9 mouse cellular contexts compared by ENCODE assay signal in genomic region chr8:62952481-62952880, GRCm38 (mm10). TPM values are rescaled to one million over a fixed set of nuclear protein-coding genes. Genes with fewer than 3 reads are reported as not detected.
DNase-seq lines count a peak whose midpoint lies in the region; ATAC-seq and TF ChIP-seq lines count a peak whose summit lies in the region.
"Had no signal": no experiment of that assay in that cellular context is flagged by ENCODE, and none has a peak within 500 bp of the region (broad histone marks: within the 10 kb centered on the region; RNA-seq: fewer than 3 reads in every experiment).

No protein-coding gene starts in this region.

- WGBS in lung, embryonic 14.5 days, result 8% methylated on average over 3 of the region's 3 CpGs
- 11% methylated on average over 3 of the region's 3 CpGs for WGBS in limb, embryonic 12.5 days
- WGBS in stomach, embryonic 16.5 days, result 16% methylated on average over 3 of the region's 3 CpGs

- H3K9me3 ChIP-seq in lung, embryonic 14.5 days (ENCODE audit: low read depth, low read length), result no peaks in the 10 kb centered on the region
- H3K9me3 ChIP-seq in limb, embryonic 12.5 days, result no peaks in the 10 kb centered on the region
- no peaks in the 10 kb centered on the region for H3K9me3 ChIP-seq in stomach, embryonic 16.5 days (replicated peaks; ENCODE audit: control insufficient read depth, low read length)

- peaks cover 6% of the 10 kb centered on the region for H3K27me3 ChIP-seq in lung, embryonic 14.5 days (ENCODE audit: insufficient read depth, low read length)
- H3K27me3 ChIP-seq in limb, embryonic 12.5 days, result 0 out of 2 replicates have a peak, but pooled peaks cover 4% of the 10 kb centered on the region
- H3K27me3 ChIP-seq in stomach, embryonic 16.5 days (ENCODE audit: control insufficient read depth, insufficient read depth, low read length), result peaks cover 3% of the 10 kb centered on the region; the same call in 1 of the 2 replicates

- ATAC-seq in lung, embryonic 14.5 days (ENCODE audit: insufficient read depth), result peak; percentile 65; the same call in 1 of the 2 replicates
- ATAC-seq in limb, embryonic 12.5 days (ENCODE audit: insufficient number of reproducible peaks, insufficient read depth, low FRiP score, low TSS enrichment, low read depth), result no peak; the same call in 1 of the 2 replicates
- no peak for ATAC-seq in stomach, embryonic 16.5 days (ENCODE audit: insufficient read depth, low FRiP score)

- no peaks in the 10 kb centered on the region for H3K4me1 ChIP-seq in lung, embryonic 14.5 days (ENCODE audit: insufficient read depth)
- peaks cover 7% of the 10 kb centered on the region; the same call in 1 of the 2 replicates for H3K4me1 ChIP-seq in limb, embryonic 12.5 days (replicated peaks)
- no peaks in the 10 kb centered on the region for H3K4me1 ChIP-seq in stomach, embryonic 16.5 days (ENCODE audit: control insufficient read depth, insufficient read depth, low read length)

- H3K4me3 ChIP-seq in lung, embryonic 14.5 days (ENCODE audit: low read depth, low read length), result peak overlapping the region; percentile 46
- peak overlapping the region; percentile 60 for H3K4me3 ChIP-seq in limb, embryonic 12.5 days (replicated peaks)
- no peak overlapping the region; the same call in 1 of the 2 replicates for H3K4me3 ChIP-seq in stomach, embryonic 16.5 days (replicated peaks; ENCODE audit: low read length)

- TF ChIP-seq CTCF in lung, embryonic 14.5 days (IDR thresholded peaks at IDR 0.05; ENCODE audit: low read depth), result no peak

- H3K9ac ChIP-seq in lung, embryonic 14.5 days, result no peak overlapping the region
- no peak overlapping the region for H3K9ac ChIP-seq in limb, embryonic 12.5 days (replicated peaks)
- no peak overlapping the region for H3K9ac ChIP-seq in stomach, embryonic 16.5 days (ENCODE audit: low read length)

- peak overlapping the region; percentile 95 for H3K4me2 ChIP-seq in lung, embryonic 14.5 days
- peak overlapping the region; percentile 92 for H3K4me2 ChIP-seq in limb, embryonic 12.5 days
- peak overlapping the region; percentile 96; the same call in 1 of the 2 replicates for H3K4me2 ChIP-seq in stomach, embryonic 16.5 days (ENCODE audit: low read depth, low read length)

- DNase-seq in lung, embryonic 14.5 days, result peak; percentile 23
- no peak for DNase-seq in lung, postnatal 36 days
- peak; percentile 14 to 15 for DNase-seq in frontal cortex, postnatal 36 days (ENCODE audit: low spot score in 2 of 2)
- no peak for DNase-seq in cerebellum, postnatal 25 days
- DNase-seq in adrenal gland, adult 2 months, result no peak
- DNase-seq in natural killer cell, adult 2 months (ENCODE audit: low spot score in 2 of 2), result no peak

- H3K36me3 ChIP-seq in lung, embryonic 14.5 days (ENCODE audit: insufficient read depth), result no peaks in the 10 kb centered on the region
- no peaks in the 10 kb centered on the region for H3K36me3 ChIP-seq in limb, embryonic 12.5 days
- H3K36me3 ChIP-seq in stomach, embryonic 16.5 days (ENCODE audit: control insufficient read depth, insufficient read depth, low read length), result no peaks in the 10 kb centered on the region

- no peak overlapping the region for H3K27ac ChIP-seq in lung, embryonic 14.5 days (ENCODE audit: low read depth)
- no peak overlapping the region for H3K27ac ChIP-seq in limb, embryonic 12.5 days
- no peak overlapping the region for H3K27ac ChIP-seq in stomach, embryonic 16.5 days (ENCODE audit: low read length)

RNA-seq across cellular contexts. Expression of gene Spock3, which starts 1.7 kb away (rescaled TPM):
- 0.78 and 1.2 TPM in 2 replicates for polyA plus RNA-seq in lung, embryonic 14.5 days (2014; fragmentation: Nextera tagmentation; extraction: Ambion mirVana)
- 14.2 and 15.8 TPM in 2 replicates for polyA plus RNA-seq in limb, embryonic 12.5 days (2016; fragmentation: Nextera tagmentation; extraction: Ambion mirVana)
- polyA plus RNA-seq in stomach, embryonic 16.5 days (2015; fragmentation: Nextera tagmentation; extraction: Ambion mirVana), result 10.3 and 12.0 TPM in 2 replicates
- 1 to 10 TPM; 3.0 to 3.8 TPM for total RNA-seq in adrenal gland, adult 2 months (2021)
- 0.47 and 0.54 TPM in 2 replicates for polyA plus RNA-seq in adrenal gland, adult 2 months (2012; rRNA removed)
- total RNA-seq: MEL had no signal

Comparison
In these comparisons a context has a peak if more than half of its experiments do, and no peak if none do; other contexts are left out.
1. DNase-seq: peak in lung, embryonic 14.5 days (single experiment) and frontal cortex, postnatal 36 days (2 of 2); none in lung, postnatal 36 days (single experiment), cerebellum, postnatal 25 days (0 of 2), adrenal gland, adult 2 months (single experiment) and natural killer cell, adult 2 months (0 of 2).
2. Peak in every context shown above with its lines, with median percentiles within 50 percentile points of each other: H3K4me2 ChIP-seq.